Mouse (Mus musculus) small intestine, adult 2 months (tissue): Measurements from ENCODE around the gene Elovl5. TPM values are rescaled to one million over a fixed set of nuclear protein-coding genes. Genes with fewer than 3 reads are reported as not detected.
A peak's percentile ranks its signal among the peaks of the same experiment; 100 is the strongest.

Experiments
- H3K27ac ChIP-seq: fragments of 200-500 bp; 2 replicates; pipeline ENCODE4 v1.5.1; 2012; ENCODE audit warnings: low read depth, low read length, control low read depth, inconsistent platforms; ENCODE audit not compliant: insufficient read depth
- H3K27me3 ChIP-seq: fragments of 200-500 bp; 2 replicates; pipeline ENCODE4 v1.6.1; 2012; ENCODE audit warnings: mild to moderate bottlenecking, moderate library complexity, low read length, inconsistent platforms; ENCODE audit not compliant: control insufficient read depth, insufficient read depth
- H3K36me3 ChIP-seq: fragments of 200-500 bp; 2 replicates; pipeline ENCODE4 v1.6.1; 2012; ENCODE audit warnings: mild to moderate bottlenecking, low read length, control low read depth, inconsistent platforms; ENCODE audit not compliant: control insufficient read depth, insufficient read depth
- H3K4me1 ChIP-seq: fragments of 200-500 bp; 2 replicates; pipeline ENCODE4 v1.6.1; 2012; ENCODE audit warnings: low read length, inconsistent platforms, mixed read lengths; ENCODE audit not compliant: control insufficient read depth, insufficient read depth, insufficient read length
- H3K4me3 ChIP-seq: fragments of 200-500 bp; 2 replicates; pipeline ENCODE4 v1.5.1; 2012; ENCODE audit warnings: low read depth, mild to moderate bottlenecking, control low read depth, inconsistent platforms, low read length, moderate library complexity
- CTCF ChIP-seq: fragments of 200-500 bp; IDR thresholded peaks from 2 replicates; pipeline ENCODE4 v1.5.1; 2012; ENCODE audit warnings: low read depth, mild to moderate bottlenecking, control low read depth, inconsistent platforms, low read length, moderate library complexity, mixed read lengths; ENCODE audit not compliant: insufficient replicate concordance, insufficient read length; ENCODE audit errors: extremely low read depth
- POLR2A ChIP-seq: fragments of 200-500 bp; IDR thresholded peaks from 2 replicates; pipeline ENCODE4 v1.6.1; 2012; ENCODE audit warnings: low read depth, mild to moderate bottlenecking, control low read depth, inconsistent platforms, low read length, moderate library complexity
- WGBS: fragments of 180-500 bp; shearing (Covaris S2); methylation state at CpG from one replicate; pipeline ENCODE4 v1.1.7; 2018; 5-methylcytosine and 5-hydroxymethylcytosine counted together
- polyA plus RNA-seq: library from polyadenylated mRNA; depleted of rRNA; stranded (reverse); fragments of >200 nt; gene quantifications from 2 replicates; pipeline ENCODE4 v1.2.3, GENCODE M21; 2012; rRNA removed

The Elovl5 gene
- 6.0 and 11.2 TPM in 2 replicates for polyA plus RNA-seq

DNA sequence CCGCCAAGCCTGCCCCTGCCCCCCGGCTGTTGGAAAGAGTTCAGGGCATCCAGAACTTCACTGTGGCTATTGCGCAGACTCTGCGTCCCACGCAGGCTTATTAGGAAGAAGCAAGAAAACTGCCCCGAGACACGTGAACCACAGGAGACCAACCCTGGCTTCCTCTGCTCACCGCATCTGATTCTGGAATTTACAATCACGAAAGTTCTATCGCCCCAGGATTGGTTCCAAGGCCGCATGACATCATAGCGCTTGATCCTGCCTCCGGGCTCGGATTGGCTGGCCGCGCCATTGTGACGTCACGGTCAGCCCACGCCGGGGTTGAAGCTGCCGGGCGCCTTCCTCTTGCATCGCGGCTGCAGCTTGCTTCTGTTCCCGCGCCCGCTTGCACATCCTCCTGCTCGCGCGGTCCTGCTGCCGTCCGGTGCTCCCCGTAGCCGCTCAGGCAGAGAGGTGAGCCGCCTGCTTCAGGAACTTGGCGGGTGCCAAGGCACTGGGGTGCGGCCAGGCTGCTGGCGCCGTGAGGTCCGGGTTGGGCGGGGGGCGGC lies at the start of gene Elovl5:
Elovl5 (plus strand) TSS at position 291 of the 548 bp plus-strand sequence.
- no peaks in the 10 kb centered on the region for H3K36me3 ChIP-seq
- under 1% methylated on average over 42 of the region's 42 CpGs for WGBS
- peak within 1 kb of the TSS; percentile 70 for H3K4me3 ChIP-seq
- no peak for TF ChIP-seq CTCF
- TF ChIP-seq POLR2A: 0 out of 2 replicates have a peak, but pooled peaks have one; percentile 13
- H3K27ac ChIP-seq: peak within 1 kb of the TSS; percentile 44
- no peaks in the 10 kb centered on the region for H3K27me3 ChIP-seq
- H3K4me1 ChIP-seq: peaks cover 13% of the 10 kb centered on the region; the same call in 1 of the 2 replicates

DNA sequence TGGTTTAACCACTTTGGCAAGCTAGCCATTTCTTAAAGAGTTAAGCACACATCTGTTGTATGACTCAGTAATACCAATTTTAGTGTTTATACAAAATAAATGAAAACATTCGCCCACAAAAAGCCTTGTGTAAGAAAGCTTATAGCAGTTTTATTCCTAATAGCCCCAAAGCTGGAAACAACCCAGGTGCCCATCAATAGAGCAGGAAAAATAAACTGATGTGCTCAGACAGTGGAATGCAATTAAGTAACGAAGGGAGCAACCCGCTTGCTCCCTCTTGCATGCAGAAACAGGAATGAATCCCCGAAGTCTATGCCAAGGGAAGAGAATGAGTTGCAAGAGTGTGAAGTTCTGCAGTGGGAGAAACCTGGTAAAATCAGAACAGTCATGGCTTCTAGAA lies 25.7 kb upstream of the Elovl5 start:
- Histone ChIP-seq H3K27me3 (no peaks in the 10 kb centered on the region), H3K36me3 (no peaks in the 10 kb centered on the region), H3K4me3 (no peak overlapping the region), H3K4me1 (no peaks in the 10 kb centered on the region), H3K27ac (no peak overlapping the region)
- 71% methylated on average over 4 of the region's 4 CpGs for WGBS
- TF ChIP-seq POLR2A (no peak), CTCF (no peak)

DNA sequence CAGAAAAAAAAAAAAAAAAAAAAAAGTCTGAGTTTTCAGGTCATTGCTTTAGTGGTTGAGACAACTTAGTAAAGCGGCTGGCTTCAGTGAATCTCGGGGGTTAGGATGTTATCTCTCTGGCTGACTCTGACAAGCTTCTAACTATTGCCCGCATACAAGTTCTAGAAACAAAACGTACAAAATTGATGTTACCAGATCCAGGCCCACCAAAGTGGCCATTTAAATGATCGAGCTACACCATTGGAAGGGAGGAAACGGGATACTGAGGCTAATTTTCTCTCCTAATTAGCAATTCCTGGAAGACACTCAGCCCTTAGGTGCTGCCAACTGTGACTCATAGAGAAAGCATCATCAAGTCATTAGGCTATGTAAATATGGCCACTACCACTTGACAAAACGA lies 18.6 kb upstream of the Elovl5 start:
- TF ChIP-seq POLR2A (no peak), CTCF (no peak)
- Histone ChIP-seq H3K27me3 (no peaks in the 10 kb centered on the region), H3K4me1 (no peaks in the 10 kb centered on the region), H3K36me3 (no peaks in the 10 kb centered on the region), H3K4me3 (no peak overlapping the region), H3K27ac (no peak overlapping the region)
- WGBS: 64% methylated on average over 7 of the region's 7 CpGs

DNA sequence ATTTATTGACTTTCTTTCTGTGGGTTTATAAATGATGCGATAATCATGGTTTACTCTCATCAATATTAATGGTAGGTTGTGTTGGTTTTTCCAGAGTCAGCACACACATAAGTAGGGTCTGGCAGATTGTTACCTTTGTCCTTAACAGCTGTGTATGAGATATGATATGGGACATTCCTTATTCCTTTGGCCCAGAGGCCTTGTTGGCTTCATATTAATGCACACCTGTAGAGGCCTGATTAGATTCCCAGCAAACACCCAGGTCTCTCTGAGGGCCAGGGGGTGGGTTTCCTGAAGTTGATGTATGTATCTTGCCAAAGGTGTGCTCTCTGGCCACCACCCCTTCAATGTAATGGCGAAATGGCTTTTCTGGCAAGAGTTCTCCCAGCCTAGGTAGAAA lies 13.0 kb upstream of the Elovl5 start:
- Histone ChIP-seq H3K27me3 (no peaks in the 10 kb centered on the region; the same call in 1 of the 2 replicates), H3K4me1 (no peaks in the 10 kb centered on the region), H3K36me3 (no peaks in the 10 kb centered on the region), H3K27ac (no peak overlapping the region), H3K4me3 (no peak overlapping the region)
- 84% methylated on average over 2 of the region's 2 CpGs for WGBS
- no peak for TF ChIP-seq POLR2A
- no peak for TF ChIP-seq CTCF

DNA sequence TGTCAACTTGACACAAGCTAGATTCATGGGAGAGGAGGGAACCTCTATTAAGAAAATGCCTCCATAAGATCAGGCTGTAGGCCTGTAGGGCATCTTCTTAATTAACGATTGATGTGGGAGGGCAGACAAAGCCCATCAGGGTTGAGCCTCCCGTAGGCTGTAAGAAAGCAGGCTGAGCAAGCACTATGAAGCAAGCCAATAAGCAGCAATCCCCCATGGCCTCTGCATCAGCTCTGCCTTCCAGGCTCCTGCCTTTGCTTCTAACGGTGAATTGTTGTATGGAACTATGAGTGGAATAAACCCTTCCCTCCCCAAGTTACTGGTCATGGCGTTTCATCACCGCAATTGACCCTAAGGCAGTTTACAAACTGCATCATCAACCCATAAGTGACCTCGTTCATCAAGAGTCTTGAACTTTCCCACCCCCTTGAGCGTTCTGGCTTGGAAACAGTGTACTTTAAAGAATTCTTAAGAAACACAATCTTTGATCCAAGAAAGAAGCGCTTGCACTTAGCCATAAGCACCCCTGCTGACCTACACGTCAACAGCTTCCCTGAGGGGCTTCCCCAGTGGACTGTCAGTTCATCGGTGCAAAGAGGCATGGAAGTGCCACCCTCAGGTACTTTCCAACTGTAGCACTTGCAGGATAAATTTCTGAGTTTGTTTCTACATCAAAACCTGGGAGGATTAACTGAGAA lies 7.4 kb upstream of the Elovl5 start:
- Histone ChIP-seq H3K27ac (peak overlapping the region; percentile 72), H3K27me3 (no peaks in the 10 kb centered on the region), H3K4me3 (no peak overlapping the region), H3K4me1 (peaks cover 5% of the 10 kb centered on the region; the same call in 1 of the 2 replicates), H3K36me3 (no peaks in the 10 kb centered on the region)
- 51% methylated on average over 10 of the region's 10 CpGs for WGBS
- no peak for TF ChIP-seq CTCF
- no peak for TF ChIP-seq POLR2A

DNA sequence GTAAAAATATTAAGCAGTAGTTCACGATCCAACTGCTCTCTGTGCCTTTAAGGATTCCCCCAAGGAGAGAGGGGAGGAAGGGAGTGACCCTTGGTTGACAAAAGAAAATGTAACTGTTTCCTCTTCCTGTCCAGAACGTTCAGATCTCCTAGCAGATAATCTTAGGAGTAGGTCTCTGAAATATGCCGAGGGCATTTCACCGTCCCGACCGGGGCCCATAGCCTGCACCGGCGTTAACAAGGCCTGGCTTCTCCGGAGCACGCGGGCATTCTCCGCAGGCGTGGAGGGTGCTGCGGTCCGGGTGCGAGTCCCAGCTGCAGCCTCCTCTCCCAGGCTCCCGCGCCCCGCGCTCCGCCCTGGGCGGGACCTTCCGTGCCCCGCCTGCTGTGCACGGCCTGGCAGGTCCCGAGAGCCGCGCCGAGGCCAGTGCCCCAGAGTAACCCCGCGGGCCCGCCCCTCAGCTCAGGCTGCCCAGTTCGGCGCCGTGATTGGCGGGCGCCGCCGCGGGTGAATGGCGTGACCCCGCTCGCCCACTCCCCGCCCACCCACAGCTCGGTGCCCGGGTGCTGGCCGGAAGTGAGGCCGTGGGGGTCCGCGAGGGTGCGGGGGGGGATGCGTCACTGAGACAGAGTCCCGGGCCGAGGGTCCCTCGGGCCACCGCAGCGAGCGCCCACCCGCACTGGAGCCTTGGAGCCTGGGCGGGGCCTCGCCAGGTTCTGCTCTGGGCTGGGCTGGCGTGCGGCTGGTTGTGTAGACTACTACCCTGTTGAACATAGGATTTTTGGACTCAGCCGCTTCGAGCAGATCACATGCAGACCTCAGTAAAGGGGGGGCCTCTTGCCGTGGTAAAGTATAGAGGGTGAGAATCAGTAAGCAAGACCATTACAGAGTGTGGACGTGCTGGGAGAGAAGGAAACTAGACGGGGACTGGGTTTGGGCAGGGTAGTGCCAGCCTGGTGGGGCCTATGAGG lies 6.6 kb upstream of the Elovl5 start:
- H3K4me3 ChIP-seq: peak overlapping the region; percentile 85
- no peaks in the 10 kb centered on the region for H3K36me3 ChIP-seq
- H3K4me1 ChIP-seq: peaks cover 5% of the 10 kb centered on the region; the same call in 1 of the 2 replicates
- WGBS: under 1% methylated on average over 67 of the region's 68 CpGs
- TF ChIP-seq CTCF (no peak), POLR2A (peak; percentile 51)
- H3K27me3 ChIP-seq: no peaks in the 10 kb centered on the region
- peak overlapping the region; percentile 78 for H3K27ac ChIP-seq
